Mouse (Mus musculus) hindbrain, embryonic 10.5 days (tissue): ENCODE measurements around the gene Fhad1. TPM values are rescaled to one million over a fixed set of nuclear protein-coding genes. Genes with fewer than 3 reads are reported as not detected.
A peak's percentile ranks its signal among the peaks of the same experiment; 100 is the strongest.

ENCODE experiments used
- DNase-seq: peaks from one replicate; pipeline ENCODE4 v3.0.0-alpha.2; 2017; ENCODE audit warnings: low spot score
- H3K27ac ChIP-seq: fragments of 300-500 bp; sonication (generic); 2 replicates; pipeline ENCODE4 v1.5.1; 2016; ENCODE audit warnings: mild to moderate bottlenecking, moderate library complexity
- H3K27me3 ChIP-seq: fragments of 300-500 bp; sonication (generic); 2 replicates; pipeline ENCODE4 v1.6.1; 2016; ENCODE audit warnings: mild to moderate bottlenecking; ENCODE audit not compliant: poor library complexity, insufficient read depth, severe bottlenecking
- H3K36me3 ChIP-seq: fragments of 300-500 bp; sonication (generic); 2 replicates; pipeline ENCODE4 v1.6.1; 2016; ENCODE audit warnings: mild to moderate bottlenecking, moderate library complexity
- H3K4me1 ChIP-seq: fragments of 300-500 bp; sonication (generic); replicated peaks from 2 replicates; pipeline ENCODE4 v1.6.1; 2016; ENCODE audit warnings: mild to moderate bottlenecking
- H3K4me3 ChIP-seq: fragments of 300-500 bp; sonication (generic); 2 replicates; pipeline ENCODE4 v1.5.1; 2016; ENCODE audit warnings: mild to moderate bottlenecking, moderate library complexity
- H3K9me3 ChIP-seq: fragments of 300-500 bp; sonication (generic); 2 replicates; pipeline ENCODE4 v1.6.1; 2016; ENCODE audit warnings: mild to moderate bottlenecking, moderate library complexity
- WGBS: fragments of 180-500 bp; shearing (Covaris S2); methylation state at CpG from one replicate; pipeline ENCODE4 v1.1.7; 2016; 5-methylcytosine and 5-hydroxymethylcytosine counted together
- polyA plus RNA-seq: library from polyadenylated mRNA; unstranded; fragments of >200 nt; fragmentation: Nextera tagmentation; extraction: Ambion mirVana; gene quantifications from 2 replicates; pipeline ENCODE4 v1.2.1, GENCODE M21; 2016

The Fhad1 gene
- 2.3 and 4.1 TPM in 2 replicates for polyA plus RNA-seq

- H3K4me1 ChIP-seq = peaks cover 48% of the 10 kb centered on the region
- H3K36me3 ChIP-seq = no peaks in the 10 kb centered on the region
- H3K27ac ChIP-seq = peak within 1 kb of the TSS; percentile 73
- H3K4me3 ChIP-seq = peak within 1 kb of the TSS; percentile 53
- H3K27me3 ChIP-seq = peaks cover 68% of the 10 kb centered on the region
- 2% methylated on average over 45 of the region's 46 CpGs for WGBS
- no peaks in the 10 kb centered on the region for H3K9me3 ChIP-seq
- DNase-seq = peak; percentile 86
Observed at GRCm38 (mm10) chr4:142014659-142015608, at the start of gene Fhad1. TSS of gene Fhad1 (minus strand) at chr4:142015082.

- Histone ChIP-seq H3K4me1 (peaks cover 50% of the 10 kb centered on the region), H3K27ac (no peak overlapping the region), H3K27me3 (peaks cover 26% of the 10 kb centered on the region; the same call in 1 of the 2 replicates), H3K36me3 (no peaks in the 10 kb centered on the region), H3K9me3 (no peaks in the 10 kb centered on the region), H3K4me3 (no peak overlapping the region)
- DNase-seq = no peak
- 87% methylated on average over 8 of the region's 8 CpGs for WGBS
Observed at GRCm38 (mm10) chr4:142063057-142063534, 48.2 kb upstream of the Fhad1 start.

GRCm38 (mm10) chr4:142061485-142062240 lies 46.8 kb upstream of the Fhad1 start:
- Histone ChIP-seq H3K27ac (peak overlapping the region; percentile 14; the same call in 1 of the 2 replicates), H3K36me3 (no peaks in the 10 kb centered on the region), H3K27me3 (peaks cover 13% of the 10 kb centered on the region; the same call in 1 of the 2 replicates), H3K4me3 (no peak overlapping the region), H3K4me1 (peaks cover 47% of the 10 kb centered on the region), H3K9me3 (no peaks in the 10 kb centered on the region)
- 73% methylated on average over 23 of the region's 23 CpGs for WGBS
- no peak for DNase-seq

GRCm38 (mm10) chr4:142060455-142061378 lies 45.8 kb upstream of the Fhad1 start:
- H3K36me3 ChIP-seq = no peaks in the 10 kb centered on the region
- peaks cover 40% of the 10 kb centered on the region for H3K4me1 ChIP-seq
- no peaks in the 10 kb centered on the region for H3K9me3 ChIP-seq
- H3K27me3 ChIP-seq = peaks cover 6% of the 10 kb centered on the region; the same call in 1 of the 2 replicates
- H3K27ac ChIP-seq = peak overlapping the region; percentile 40
- 62% methylated on average over 18 of the region's 18 CpGs for WGBS
- no peak for DNase-seq
- no peak overlapping the region for H3K4me3 ChIP-seq

DNA sequence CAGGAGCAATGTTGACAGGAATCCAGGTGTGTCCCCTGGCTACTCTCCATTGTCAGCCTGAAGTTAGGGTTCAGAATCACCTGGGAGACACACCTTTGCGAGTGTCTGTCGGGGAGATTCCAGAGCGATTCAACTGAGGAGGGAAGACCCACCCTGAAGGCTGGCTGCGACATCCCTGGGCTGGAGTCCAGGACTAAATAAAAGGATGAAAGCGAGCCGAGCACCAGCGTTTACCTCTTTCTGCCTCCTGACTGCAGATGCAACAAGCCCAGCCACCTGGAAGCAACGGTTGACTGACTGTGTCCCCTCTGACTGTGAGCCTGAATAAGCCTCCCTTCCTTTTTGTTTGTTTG lies 44.9 kb upstream of the Fhad1 start:
- Histone ChIP-seq H3K27me3 (peaks cover 6% of the 10 kb centered on the region; the same call in 1 of the 2 replicates), H3K27ac (no peak overlapping the region), H3K4me1 (peaks cover 36% of the 10 kb centered on the region), H3K36me3 (no peaks in the 10 kb centered on the region), H3K9me3 (no peaks in the 10 kb centered on the region), H3K4me3 (no peak overlapping the region)
- 92% methylated on average over 8 of the region's 8 CpGs for WGBS
- no peak for DNase-seq

DNA sequence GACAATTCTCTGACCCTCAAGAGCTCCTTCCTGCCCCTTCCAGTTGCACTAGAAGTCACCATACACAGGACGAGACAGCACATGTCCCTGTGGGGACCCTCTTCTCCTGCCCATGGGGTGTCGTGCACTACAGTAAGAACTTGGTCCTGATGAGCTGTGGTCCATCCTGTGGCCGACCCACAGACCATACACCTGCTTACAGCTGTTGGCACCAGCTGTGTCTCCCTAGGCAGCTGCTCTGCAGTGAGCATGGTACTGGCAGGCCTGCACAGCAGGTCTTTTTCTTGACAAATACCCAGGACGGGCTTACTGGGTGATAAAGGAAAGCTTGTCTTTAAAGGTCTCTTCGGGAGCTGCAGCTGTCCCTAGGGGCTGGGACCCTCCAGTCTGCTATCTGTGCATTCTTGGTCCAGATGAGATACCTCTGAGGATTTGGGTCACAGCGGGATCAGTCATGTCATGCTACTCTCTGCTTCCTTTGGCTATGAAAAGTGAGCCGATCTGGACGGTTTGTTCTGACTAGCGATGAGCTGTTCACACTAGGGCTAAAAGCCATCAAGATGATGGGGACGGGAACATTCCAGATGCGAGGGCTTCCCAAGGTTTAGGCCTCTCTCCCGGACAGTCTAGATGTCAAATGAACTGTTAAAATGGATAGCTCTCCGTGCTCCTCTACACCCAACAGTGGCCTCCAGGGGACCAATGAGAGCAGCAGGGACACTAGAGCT lies 44.4 kb upstream of the Fhad1 start:
- no peak for DNase-seq
- Histone ChIP-seq H3K9me3 (no peaks in the 10 kb centered on the region), H3K4me1 (peaks cover 36% of the 10 kb centered on the region), H3K36me3 (no peaks in the 10 kb centered on the region), H3K27ac (no peak overlapping the region), H3K4me3 (no peak overlapping the region), H3K27me3 (0 out of 2 replicates have a peak, but pooled peaks cover 2% of the 10 kb centered on the region)
- 83% methylated on average over 13 of the region's 13 CpGs for WGBS

- no peak overlapping the region for H3K4me3 ChIP-seq
- no peaks in the 10 kb centered on the region for H3K36me3 ChIP-seq
- no peak overlapping the region for H3K27ac ChIP-seq
- no peak for DNase-seq
- WGBS = 85% methylated on average over 22 of the region's 22 CpGs
- H3K4me1 ChIP-seq = peaks cover 46% of the 10 kb centered on the region
- H3K27me3 ChIP-seq = 0 out of 2 replicates have a peak, but pooled peaks cover 2% of the 10 kb centered on the region
- no peaks in the 10 kb centered on the region for H3K9me3 ChIP-seq
Observed at GRCm38 (mm10) chr4:142057529-142058216, 42.8 kb upstream of the Fhad1 start.

DNA sequence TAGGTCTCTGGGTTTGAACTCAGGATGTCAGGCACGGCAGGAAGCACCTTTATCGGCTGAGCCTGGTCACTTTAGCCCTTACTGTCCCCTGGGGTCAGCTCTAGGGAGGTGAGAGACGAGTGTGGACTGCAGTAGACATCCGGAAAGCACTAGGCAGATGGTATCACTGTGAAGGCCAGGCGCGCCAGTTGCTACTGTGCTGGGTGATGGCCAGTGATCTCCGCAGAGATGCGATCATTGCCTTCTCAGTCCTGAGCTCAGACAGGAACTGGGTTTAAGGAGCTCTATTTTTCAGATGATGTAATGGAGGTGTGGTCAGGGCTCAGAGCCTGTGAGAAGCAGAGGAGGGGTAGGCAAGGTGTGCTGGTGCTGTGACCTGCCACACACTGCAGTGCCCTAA lies 40.7 kb upstream of the Fhad1 start:
- DNase-seq = no peak
- no peak overlapping the region for H3K27ac ChIP-seq
- 89% methylated on average over 8 of the region's 8 CpGs for WGBS

GRCm38 (mm10) chr4:142054580-142054979 lies 39.7 kb upstream of the Fhad1 start:
- WGBS = 86% methylated on average over 11 of the region's 11 CpGs
- H3K27me3 ChIP-seq = no peaks in the 10 kb centered on the region
- no peak overlapping the region for H3K27ac ChIP-seq
- no peak overlapping the region for H3K4me3 ChIP-seq
- no peaks in the 10 kb centered on the region for H3K36me3 ChIP-seq
- peaks cover 31% of the 10 kb centered on the region for H3K4me1 ChIP-seq
- no peak for DNase-seq
- no peaks in the 10 kb centered on the region for H3K9me3 ChIP-seq

More for the DNA sequence above, 40.7 kb upstream of the Fhad1 start:
- 0 out of 2 replicates have a peak, but pooled peaks cover 2% of the 10 kb centered on the region for H3K27me3 ChIP-seq
- H3K4me1 ChIP-seq = peaks cover 35% of the 10 kb centered on the region
- H3K9me3 ChIP-seq = no peaks in the 10 kb centered on the region
- H3K36me3 ChIP-seq = no peaks in the 10 kb centered on the region
- H3K4me3 ChIP-seq = no peak overlapping the region

DNA sequence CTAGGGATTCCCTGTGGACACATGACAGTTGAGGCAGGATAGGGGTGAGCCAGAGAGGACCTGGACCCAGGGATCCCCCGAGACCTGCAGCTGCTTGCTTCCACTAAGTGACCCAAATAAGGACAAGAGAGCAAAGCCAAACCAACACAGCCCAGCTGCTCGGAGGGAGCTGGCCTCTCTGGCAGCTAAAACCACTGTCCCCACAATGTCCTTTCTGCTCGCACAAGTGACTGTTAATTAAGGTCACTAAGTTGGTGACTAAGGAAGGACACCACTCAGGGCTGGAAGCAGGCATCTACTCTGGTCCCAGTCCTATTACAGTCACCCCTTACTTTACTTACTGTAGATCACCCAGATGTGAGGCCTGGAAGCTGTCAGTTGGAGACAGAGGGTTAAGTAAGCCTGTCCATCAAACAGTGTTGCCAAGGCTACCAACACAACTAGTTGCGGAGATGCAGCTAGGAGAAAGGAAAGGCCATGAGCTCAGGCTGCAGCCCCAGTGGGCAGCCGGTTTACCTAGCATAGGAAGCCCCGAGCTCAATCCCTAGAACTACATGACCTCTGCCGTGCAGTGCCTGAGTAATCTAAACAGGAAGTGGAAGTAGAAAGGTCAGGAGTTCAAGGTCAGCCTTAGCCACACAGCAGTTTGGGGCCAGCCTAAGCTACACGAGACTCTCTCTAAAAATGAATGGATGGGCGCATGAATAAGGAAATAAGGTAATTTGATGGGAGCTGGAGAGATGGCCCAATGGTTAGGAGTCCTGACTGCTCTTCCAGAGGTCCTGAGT lies 39.0 kb upstream of the Fhad1 start:
- H3K36me3 ChIP-seq = no peaks in the 10 kb centered on the region
- no peak overlapping the region for H3K4me3 ChIP-seq
- 0 out of 2 replicates have a peak overlapping the region, but pooled peaks have one; percentile 31 for H3K27ac ChIP-seq
- 53% methylated on average over 9 of the region's 9 CpGs for WGBS
- no peaks in the 10 kb centered on the region for H3K27me3 ChIP-seq
- peaks cover 31% of the 10 kb centered on the region for H3K4me1 ChIP-seq
- DNase-seq = no peak
- H3K9me3 ChIP-seq = no peaks in the 10 kb centered on the region
